Mouse (Mus musculus) heart, embryonic 11.5 days (tissue): ENCODE measurements around the gene Tmem176b. TPM values are rescaled to one million over a fixed set of nuclear protein-coding genes. Genes with fewer than 3 reads are reported as not detected.
"Not testable (repeated sequence)": the region's sequence is repeated elsewhere in the genome, so short reads cannot be mapped to it uniquely, and the experiment has no call there.

Source experiments
- ATAC-seq: fragments of 200-750 bp; cut with Nextera tagmentation; replicated peaks from 2 replicates; pipeline ENCODE4 v1.8.0; 2017; ENCODE audit warnings: moderate library complexity; ENCODE audit not compliant: insufficient number of reproducible peaks, low FRiP score, low TSS enrichment
- H3K27ac ChIP-seq: fragments of 300-500 bp; sonication (generic); 2 replicates; pipeline ENCODE4 v1.5.1; 2014; ENCODE audit warnings: mild to moderate bottlenecking, low read depth, low read length
- H3K27me3 ChIP-seq: fragments of 300-500 bp; sonication (generic); 2 replicates; pipeline ENCODE4 v1.6.1; 2014; ENCODE audit warnings: mild to moderate bottlenecking, low read length, mixed read lengths; ENCODE audit not compliant: control insufficient read depth, insufficient read depth
- H3K36me3 ChIP-seq: fragments of 300-500 bp; sonication (generic); 2 replicates; pipeline ENCODE4 v1.6.1; 2014; ENCODE audit warnings: mild to moderate bottlenecking, low read length, moderate library complexity, mixed read lengths; ENCODE audit not compliant: control insufficient read depth, insufficient read depth
- H3K4me1 ChIP-seq: fragments of 300-500 bp; sonication (generic); 2 replicates; pipeline ENCODE4 v1.6.1; 2014; ENCODE audit warnings: low read length; ENCODE audit not compliant: control insufficient read depth, insufficient read depth
- H3K4me2 ChIP-seq: fragments of 300-500 bp; sonication (generic); 2 replicates; pipeline ENCODE4 v1.6.1; 2014; ENCODE audit warnings: mild to moderate bottlenecking, moderate library complexity
- H3K4me3 ChIP-seq: fragments of 300-500 bp; sonication (generic); 2 replicates; pipeline ENCODE4 v1.5.1; 2014; ENCODE audit warnings: low read depth, low read length
- H3K9ac ChIP-seq: fragments of 300-500 bp; sonication (generic); 2 replicates; pipeline ENCODE4 v1.6.1; 2014; ENCODE audit warnings: mild to moderate bottlenecking, low read depth, low read length, moderate library complexity
- H3K9me3 ChIP-seq: fragments of 300-500 bp; sonication (generic); replicated peaks from 2 replicates; pipeline ENCODE4 v1.6.1; 2016; ENCODE audit warnings: low read length; ENCODE audit not compliant: control insufficient read depth
- WGBS: fragments of 180-500 bp; shearing (Covaris S2); extraction: QIAGEN DNeasy Blood & Tissue Kit; methylation state at CpG from one replicate; pipeline ENCODE4 v1.1.7; 2014; ENCODE audit not compliant: insufficient replicate concordance; 5-methylcytosine and 5-hydroxymethylcytosine counted together
- polyA plus RNA-seq: library from polyadenylated mRNA; unstranded; fragments of >200 nt; fragmentation: Nextera tagmentation; extraction: Ambion mirVana; gene quantifications from 2 replicates; pipeline ENCODE4 v1.2.1, GENCODE M21; 2014

Tmem176b gene
- 219 and 237 TPM in 2 replicates for polyA plus RNA-seq

- Histone ChIP-seq H3K27me3 (no peaks in the 10 kb centered on the region), H3K9ac (peak within 1 kb of the TSS; percentile 78), H3K27ac (peak within 1 kb of the TSS; percentile 95), H3K9me3 (no peaks in the 10 kb centered on the region), H3K4me3 (peak within 1 kb of the TSS; percentile 62), H3K36me3 (peaks cover 16% of the 10 kb centered on the region), H3K4me2 (peak within 1 kb of the TSS; percentile 86), H3K4me1 (peaks cover 19% of the 10 kb centered on the region)
- 5% methylated on average over 6 of the region's 6 CpGs for WGBS
- ATAC-seq: peak; percentile 87
Measured at GRCm38 (mm10) chr6:48840973-48841625, at the start of gene Tmem176b. Gene Tmem176b (minus strand): TSS chr6:48841496.

- Histone ChIP-seq H3K4me3 (no peak overlapping the region), H3K9me3 (no peaks in the 10 kb centered on the region), H3K27me3 (no peaks in the 10 kb centered on the region), H3K4me2 (no peak overlapping the region), H3K36me3 (no peaks in the 10 kb centered on the region), H3K9ac (no peak overlapping the region), H3K27ac (no peak overlapping the region), H3K4me1 (no peaks in the 10 kb centered on the region)
- WGBS: 72% methylated on average over 5 of the region's 5 CpGs
- ATAC-seq: no peak
Measured at GRCm38 (mm10) chr6:48876510-48877135, 35.3 kb upstream of the Tmem176b start.

- Histone ChIP-seq H3K36me3 (no peaks in the 10 kb centered on the region), H3K4me2 (no peak overlapping the region), H3K27ac (no peak overlapping the region), H3K4me3 (no peak overlapping the region), H3K9ac (no peak overlapping the region), H3K27me3 (no peaks in the 10 kb centered on the region), H3K9me3 (no peaks in the 10 kb centered on the region), H3K4me1 (no peaks in the 10 kb centered on the region)
- no peak for ATAC-seq
- 78% methylated on average over 6 of the region's 6 CpGs for WGBS
Measured at GRCm38 (mm10) chr6:48875515-48875914, 34.2 kb upstream of the Tmem176b start.

GRCm38 (mm10) chr6:48874576-48874975, 33.3 kb upstream of the Tmem176b start:
- 84% methylated on average over 4 of the region's 4 CpGs for WGBS
- no peak overlapping the region for H3K4me2 ChIP-seq
- no peak overlapping the region for H3K9ac ChIP-seq
- H3K36me3 ChIP-seq: no peaks in the 10 kb centered on the region
- H3K27me3 ChIP-seq: no peaks in the 10 kb centered on the region
- no peaks in the 10 kb centered on the region for H3K9me3 ChIP-seq
- H3K4me3 ChIP-seq: no peak overlapping the region
- no peak for ATAC-seq
- H3K4me1 ChIP-seq: no peaks in the 10 kb centered on the region
- H3K27ac ChIP-seq: no peak overlapping the region

GRCm38 (mm10) chr6:48872596-48872995, 31.3 kb upstream of the Tmem176b start, which contains the start of gene Aoc1:
Gene Aoc1 (plus strand): TSS chr6:48872896.
- H3K4me2 ChIP-seq: no peak within 1 kb of the TSS
- H3K9me3 ChIP-seq: no peaks in the 10 kb centered on the region
- no peaks in the 10 kb centered on the region for H3K27me3 ChIP-seq
- no peak within 1 kb of the TSS for H3K4me3 ChIP-seq
- WGBS: 65% methylated on average over 5 of the region's 5 CpGs
- H3K36me3 ChIP-seq: no peaks in the 10 kb centered on the region
- H3K9ac ChIP-seq: no peak within 1 kb of the TSS
- no peaks in the 10 kb centered on the region for H3K4me1 ChIP-seq
- H3K27ac ChIP-seq: no peak within 1 kb of the TSS
- no peak for ATAC-seq

- H3K9ac ChIP-seq: no peak overlapping the region
- no peak overlapping the region for H3K4me2 ChIP-seq
- WGBS: 54% methylated on average over 2 of the region's 2 CpGs
- no peaks in the 10 kb centered on the region for H3K9me3 ChIP-seq
- no peaks in the 10 kb centered on the region for H3K36me3 ChIP-seq
- no peaks in the 10 kb centered on the region for H3K27me3 ChIP-seq
- no peak overlapping the region for H3K27ac ChIP-seq
- H3K4me3 ChIP-seq: no peak overlapping the region
- H3K4me1 ChIP-seq: no peaks in the 10 kb centered on the region
- no peak for ATAC-seq
Measured at GRCm38 (mm10) chr6:48869774-48870173, 28.5 kb upstream of the Tmem176b start.

- no peaks in the 10 kb centered on the region for H3K4me1 ChIP-seq
- no peak for ATAC-seq
- 54% methylated on average over 4 of the region's 4 CpGs for WGBS
- H3K4me2 ChIP-seq: no peak overlapping the region
- H3K27me3 ChIP-seq: no peaks in the 10 kb centered on the region
- no peaks in the 10 kb centered on the region for H3K36me3 ChIP-seq
- no peak overlapping the region for H3K9ac ChIP-seq
- H3K27ac ChIP-seq: no peak overlapping the region
- H3K4me3 ChIP-seq: no peak overlapping the region
- no peaks in the 10 kb centered on the region for H3K9me3 ChIP-seq
Measured at GRCm38 (mm10) chr6:48867158-48867557, 25.9 kb upstream of the Tmem176b start.

- not testable (repeated sequence) for ATAC-seq, H3K9me3 ChIP-seq, H3K27me3 ChIP-seq, H3K36me3 ChIP-seq, H3K4me1 ChIP-seq, H3K4me2 ChIP-seq, H3K4me3 ChIP-seq, H3K9ac ChIP-seq, H3K27ac ChIP-seq
- 34% methylated on average over 1 of the region's 1 CpGs for WGBS
Measured at GRCm38 (mm10) chr6:48866355-48866950, 25.2 kb upstream of the Tmem176b start.
